Mouse (Mus musculus) cerebellum, adult 8-10 months (tissue): Measurements from ENCODE around the gene Syt2.

Experiments used
- DNase-seq: peaks from one replicate; pipeline ENCODE4 v3.0.0; 2022

Syt2 gene

DNA sequence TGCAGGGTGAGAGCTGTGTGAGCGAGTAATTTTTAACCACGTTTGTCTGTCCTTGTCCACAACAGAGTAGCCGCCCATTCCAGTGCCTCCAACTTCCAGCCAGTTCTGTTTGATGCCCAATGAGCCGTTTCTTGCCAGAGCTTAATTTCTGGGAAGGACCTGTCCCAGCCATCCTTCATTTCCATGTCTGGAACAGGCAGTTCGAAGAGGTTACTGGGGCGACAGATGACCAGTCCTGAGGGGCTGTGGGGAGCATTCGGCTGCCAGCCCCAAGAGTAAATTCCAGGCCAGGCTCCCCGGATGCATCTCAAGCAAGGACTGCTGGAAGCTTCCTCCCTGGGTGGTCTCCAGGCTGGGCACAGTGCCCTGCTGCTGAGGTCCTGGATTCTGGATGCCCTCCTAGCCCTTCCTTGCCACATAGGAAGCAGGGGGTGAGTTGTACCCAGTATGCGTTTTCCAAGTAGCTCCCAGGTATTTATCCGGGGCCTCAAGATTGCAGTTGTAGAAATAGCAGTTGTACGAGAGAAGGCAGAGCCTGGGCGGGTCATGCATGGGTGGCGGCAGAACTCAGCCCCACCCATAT, 4.9 kb downstream of the Syt2 start:
- DNase-seq, result peak; percentile 61

DNA sequence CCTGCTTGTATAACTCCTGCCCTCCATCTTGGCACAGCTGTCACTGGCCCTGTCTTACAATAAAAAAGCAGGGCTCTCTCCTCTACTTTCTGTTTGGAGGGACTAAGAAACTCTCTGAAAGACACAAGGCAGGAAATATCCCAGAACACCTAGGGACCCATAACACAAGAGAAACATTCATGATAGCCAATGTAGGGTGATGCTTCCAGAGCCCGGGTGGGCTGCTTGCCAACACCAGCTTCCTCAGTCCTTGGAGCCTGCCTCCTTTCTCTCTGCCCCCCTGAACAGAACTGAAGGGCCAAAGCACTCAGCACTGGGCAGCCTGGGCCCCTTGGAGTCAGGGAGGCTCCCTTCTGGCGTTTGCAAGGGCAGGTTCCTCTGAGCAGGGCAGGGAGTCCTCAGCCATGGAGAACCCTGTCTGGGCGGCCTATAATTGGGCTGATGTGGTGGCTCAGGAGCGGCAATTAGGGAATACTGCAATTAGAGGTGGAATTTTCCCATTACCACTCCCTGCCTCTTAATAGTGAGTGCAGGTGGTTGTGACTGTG, 5.4 kb downstream of the Syt2 start:
- peak; percentile 62 for DNase-seq

- DNase-seq, result no peak
Measured at GRCm38 (mm10) chr1:134653603-134654257, 7.3 kb downstream of the Syt2 start.

GRCm38 (mm10) chr1:134658841-134659240, 12.4 kb downstream of the Syt2 start:
- DNase-seq, result no peak

DNA sequence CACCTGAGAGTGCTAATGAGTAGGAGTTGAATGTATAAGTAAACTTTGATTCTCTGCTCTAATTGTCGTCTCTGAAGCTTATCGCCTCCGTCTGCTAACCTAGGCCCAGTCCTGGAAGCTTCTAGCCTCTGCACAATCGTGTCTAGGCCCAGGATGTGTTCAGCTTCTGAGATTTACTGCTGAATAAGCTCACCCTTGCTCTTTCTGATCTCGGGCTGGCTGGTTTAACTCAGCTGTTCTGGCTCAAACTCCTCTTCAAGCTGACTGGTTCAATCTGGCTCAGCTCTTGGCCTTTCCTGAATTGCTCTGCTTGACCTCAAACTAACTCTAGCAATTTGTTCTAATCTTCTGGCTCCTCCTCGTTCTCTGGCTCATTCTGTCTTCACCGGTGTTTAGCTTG, 13.7 kb downstream of the Syt2 start:
- no peak for DNase-seq

- no peak for DNase-seq
Measured at GRCm38 (mm10) chr1:134671234-134672070, 25.0 kb downstream of the Syt2 start.

GRCm38 (mm10) chr1:134674312-134674711, 27.8 kb downstream of the Syt2 start:
- peak; percentile 70 for DNase-seq

DNA sequence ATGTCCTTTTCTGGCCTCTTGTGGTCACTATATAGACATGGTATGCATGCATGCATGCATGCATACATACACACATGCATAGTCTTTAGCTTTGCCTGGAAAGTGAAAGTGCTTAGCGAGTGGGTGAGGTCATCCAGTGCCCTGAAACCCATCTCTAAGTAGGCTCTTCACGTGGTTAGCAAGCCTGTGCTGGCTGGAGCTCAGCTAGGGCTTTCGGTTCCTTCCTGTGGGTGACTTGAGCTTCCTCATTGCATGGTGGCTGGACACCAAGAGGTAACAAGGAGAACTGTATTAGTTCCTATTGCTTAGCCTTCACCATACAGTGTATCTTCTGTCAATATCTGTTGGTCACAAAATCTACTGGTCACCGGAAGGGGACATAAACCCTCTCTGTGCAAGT, 33.0 kb downstream of the Syt2 start:
- DNase-seq, result no peak

- DNase-seq, result no peak
Measured at GRCm38 (mm10) chr1:134680617-134681016, 34.1 kb downstream of the Syt2 start.

DNA sequence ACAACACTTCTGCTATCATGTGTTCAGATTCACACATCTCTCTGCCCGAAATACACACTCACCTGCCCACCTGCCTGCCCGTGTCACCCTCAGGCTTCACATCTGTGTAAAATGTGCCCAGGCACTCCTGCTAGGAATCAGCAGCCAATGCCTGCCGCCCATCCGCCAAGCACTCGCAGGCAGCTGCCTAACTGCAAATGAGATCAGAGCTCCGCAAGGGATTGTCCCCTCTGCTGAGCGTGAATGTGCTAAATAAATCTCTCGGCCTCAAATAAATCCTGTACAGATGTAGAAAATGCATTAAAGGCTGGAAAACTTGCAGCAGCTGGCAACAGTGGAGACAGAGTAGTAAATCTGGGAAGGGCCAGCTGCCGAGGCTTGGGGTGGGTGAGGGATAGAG, 36.0 kb downstream of the Syt2 start:
- DNase-seq, result no peak

GRCm38 (mm10) chr1:134686834-134687421, 40.5 kb downstream of the Syt2 start:
- no peak for DNase-seq

DNA sequence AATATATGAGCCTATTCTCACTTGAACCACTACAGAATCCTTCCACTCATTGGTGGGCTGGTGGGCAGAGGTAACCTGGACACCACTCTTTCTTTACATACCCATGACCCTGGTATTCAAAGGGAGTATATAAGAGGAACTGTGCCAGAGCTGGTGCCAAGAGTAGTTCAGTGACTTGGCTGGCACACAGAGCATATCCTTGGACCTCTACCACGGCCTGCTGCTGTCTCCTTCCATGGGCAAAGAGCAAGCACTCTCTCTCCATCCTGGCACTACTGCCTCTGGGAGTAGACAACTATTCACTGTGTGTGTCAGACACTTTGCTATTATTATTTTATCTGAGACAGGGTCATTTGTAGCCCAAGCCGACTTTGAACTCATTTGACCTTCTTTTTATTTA, 49.8 kb downstream of the Syt2 start:
- DNase-seq, result no peak

DNA sequence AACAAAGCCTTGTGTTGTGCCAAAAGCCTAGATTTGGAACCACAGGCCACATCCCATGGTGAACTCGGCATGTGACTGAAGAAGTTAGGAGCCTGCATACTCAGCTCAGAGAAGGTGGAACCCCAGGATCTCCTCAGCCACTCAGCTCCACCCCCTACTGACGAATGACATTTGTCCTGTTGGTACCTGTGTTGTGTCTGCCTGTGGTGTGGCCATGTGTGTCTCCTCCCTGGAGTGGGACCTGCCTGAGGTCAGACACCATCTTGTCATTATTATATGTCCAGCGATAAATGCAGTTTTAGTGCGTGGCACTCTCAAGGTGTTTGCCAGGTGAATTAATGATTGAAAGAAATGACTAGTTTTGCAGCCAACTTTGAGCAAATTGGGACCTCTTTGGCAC, 50.6 kb downstream of the Syt2 start:
- DNase-seq, result no peak

DNA sequence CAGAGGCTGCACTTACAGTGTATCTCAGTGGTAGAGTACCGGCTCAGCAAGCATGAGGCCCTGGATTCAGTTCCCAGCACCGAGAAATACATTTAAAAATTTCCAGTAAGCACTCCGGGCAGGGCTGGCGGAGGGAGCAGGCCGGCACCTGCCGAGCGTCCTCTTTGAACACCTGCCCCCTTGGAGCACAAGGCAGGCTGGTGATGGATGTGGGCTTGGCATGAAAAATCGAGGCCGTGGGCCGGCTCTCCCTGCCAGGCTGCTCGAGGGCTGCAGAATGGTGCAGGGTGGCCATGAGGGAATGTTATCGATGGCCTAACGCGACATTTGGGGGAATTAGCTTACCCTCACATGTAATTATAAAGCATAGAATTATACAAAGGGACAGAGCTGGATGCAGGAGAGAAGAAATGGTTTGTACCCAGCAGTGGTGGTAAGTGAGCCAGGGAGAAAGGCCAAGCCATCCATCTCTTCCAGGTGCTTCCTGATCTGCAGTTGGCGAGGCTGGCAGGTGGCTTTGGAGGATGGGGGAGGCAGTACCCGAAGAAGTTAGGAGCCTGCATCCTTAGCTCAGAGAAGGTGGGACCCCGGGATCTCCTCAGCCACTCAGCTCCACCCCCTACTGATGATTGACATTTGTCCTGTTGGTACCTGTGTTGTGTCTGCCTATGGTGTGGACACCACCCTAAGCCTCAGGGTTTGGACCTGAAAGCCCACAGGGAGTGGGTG, 51.2 kb downstream of the Syt2 start:
- peak; percentile 64 for DNase-seq

- no peak for DNase-seq
Measured at GRCm38 (mm10) chr1:134698486-134698885, 52.0 kb downstream of the Syt2 start.

- DNase-seq, result peak; percentile 85
Measured at GRCm38 (mm10) chr1:134699390-134699789, 52.9 kb downstream of the Syt2 start.

DNA sequence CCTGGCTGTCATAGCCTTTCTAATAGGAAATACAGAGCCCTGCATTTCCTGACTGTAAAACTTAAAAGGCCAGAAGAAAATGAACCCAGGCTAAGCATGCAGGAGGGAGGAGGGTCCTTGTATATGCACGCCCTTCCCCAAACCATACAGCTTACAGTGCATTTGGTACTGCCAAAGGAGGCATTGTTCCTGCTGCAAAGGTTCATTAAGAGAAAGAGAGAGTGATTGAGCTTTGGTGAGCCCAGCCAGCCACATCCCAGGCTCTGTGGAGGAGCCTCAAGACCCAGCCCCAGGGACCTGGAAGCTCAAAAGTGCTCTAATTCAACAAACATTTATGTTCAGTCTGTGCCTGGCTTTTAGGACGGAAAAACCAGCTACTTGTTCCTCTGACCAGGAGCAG, 53.7 kb downstream of the Syt2 start:
- DNase-seq, result peak; percentile 38

- DNase-seq, result peak; percentile 29
Measured at GRCm38 (mm10) chr1:134700634-134701033, 54.2 kb downstream of the Syt2 start.

- DNase-seq, result peak; percentile 52
Measured at GRCm38 (mm10) chr1:134701191-134701590, 54.7 kb downstream of the Syt2 start.

DNA sequence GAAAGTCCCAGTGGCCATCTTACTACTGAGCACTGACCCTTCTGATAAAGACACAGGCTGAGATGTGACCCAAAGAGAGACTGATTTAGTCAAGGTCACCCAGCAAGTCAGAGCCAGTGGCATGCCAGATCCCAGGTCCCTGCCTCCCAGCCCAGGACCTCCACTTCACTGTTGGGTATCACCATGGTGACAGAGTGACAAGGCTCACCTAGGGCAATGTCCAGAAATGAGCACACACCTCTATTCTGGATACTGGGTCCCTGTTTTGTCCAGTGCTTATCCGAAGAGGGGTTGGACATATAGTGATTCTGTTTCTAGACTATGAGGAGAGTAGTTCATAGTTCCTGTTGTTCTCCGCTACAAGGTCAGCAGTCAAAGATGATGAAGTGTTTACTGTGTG, 56.8 kb downstream of the Syt2 start:
- peak; percentile 29 for DNase-seq

DNA sequence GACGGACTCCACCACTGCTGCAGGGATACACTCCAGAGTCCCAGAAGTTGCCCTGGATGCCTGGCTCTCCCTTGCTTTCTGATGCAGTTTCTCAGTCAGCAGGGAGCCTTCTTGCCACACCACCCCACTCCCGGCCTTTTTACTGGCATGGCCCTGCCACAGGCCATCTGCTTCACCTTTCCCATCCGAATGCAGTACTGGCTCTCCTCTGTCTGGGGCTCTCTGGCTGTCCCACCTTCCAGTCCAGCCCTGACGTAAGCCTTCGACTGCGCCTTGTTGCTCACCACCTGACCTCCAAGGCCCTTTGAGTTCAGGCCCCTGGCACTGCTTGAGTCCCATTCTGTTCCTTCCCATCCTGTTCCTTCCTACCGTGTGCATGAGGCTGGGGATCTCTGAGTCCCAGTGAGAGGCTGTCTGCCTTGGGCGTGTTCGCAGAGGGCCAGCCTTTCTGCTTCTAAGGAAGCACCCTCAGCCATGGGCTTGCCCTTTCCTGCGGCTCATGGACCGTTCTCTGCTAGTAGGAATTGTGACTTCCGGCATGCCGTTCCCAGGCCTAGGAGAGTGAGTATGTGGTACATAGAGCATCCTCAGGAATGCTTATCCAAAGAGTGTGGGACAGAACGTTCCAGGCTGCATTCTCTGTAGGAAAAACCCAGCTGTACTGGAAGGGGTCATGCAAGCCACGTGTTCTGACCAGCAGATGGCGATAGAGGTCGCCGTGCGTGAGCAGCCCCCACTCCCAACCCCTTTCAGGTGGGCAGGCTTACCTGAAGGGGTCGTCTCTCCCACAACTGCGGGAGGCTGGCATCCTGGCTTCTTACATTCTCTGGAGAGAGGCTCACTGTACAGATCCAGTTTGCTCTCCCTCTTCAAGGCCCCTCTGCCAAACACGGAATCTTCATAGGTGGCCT, 58.2 kb downstream of the Syt2 start:
- DNase-seq, result peak; percentile 67

DNA sequence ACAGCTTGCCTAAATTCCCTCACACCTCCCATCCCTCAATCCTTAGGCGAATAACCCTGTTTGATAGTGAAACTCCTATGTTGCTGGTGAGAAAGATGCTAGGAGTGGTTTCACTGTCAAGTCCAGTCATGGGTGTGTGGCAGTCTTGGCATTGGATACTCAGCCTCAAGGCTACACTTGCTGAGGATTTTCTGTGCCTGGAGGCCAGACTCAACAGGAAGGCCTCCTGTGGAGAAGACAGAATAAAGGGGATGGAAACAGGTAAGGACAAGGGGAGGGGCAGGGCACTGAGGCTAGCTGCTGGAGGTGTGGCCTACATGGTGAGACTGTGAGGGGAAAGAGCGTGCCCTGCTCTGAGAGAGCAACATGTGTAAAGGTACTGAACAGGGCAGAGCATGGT, 60.1 kb downstream of the Syt2 start:
- no peak for DNase-seq
